ENCODE assay signal across 8 mouse cellular contexts in the genomic region with DNA sequence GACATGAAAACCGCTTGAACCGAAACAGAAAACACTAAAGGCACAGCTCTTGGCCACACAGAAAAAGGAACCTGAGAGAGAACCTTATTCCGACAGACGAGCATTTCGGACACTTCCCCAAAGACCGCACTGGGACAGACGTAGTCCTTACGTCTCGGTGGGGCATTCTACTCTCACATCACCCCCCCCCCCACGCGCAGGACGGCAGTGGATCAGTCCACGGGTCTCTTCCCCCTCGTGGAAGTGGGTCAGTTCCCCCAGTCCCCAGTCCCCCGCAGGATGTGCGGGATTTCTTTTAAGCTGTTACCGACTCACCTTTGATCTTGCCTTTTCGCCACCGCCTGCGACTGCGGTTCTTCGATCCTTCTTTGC. TPM values are rescaled to one million over a fixed set of nuclear protein-coding genes. Genes with fewer than 3 reads are reported as not detected.
DNase-seq lines count a peak whose midpoint lies in the region; ATAC-seq and TF ChIP-seq lines count a peak whose summit lies in the region.

No protein-coding gene starts in this region.

- ATAC-seq in lung, embryonic 14.5 days (ENCODE audit: insufficient read depth) = peak; percentile 42; the same call in 1 of the 2 replicates
- peak; percentile 31 for ATAC-seq in intestine, embryonic 16.5 days
- peak; percentile 60 for ATAC-seq in monocyte, adult 5-6 weeks (replicated peaks; ENCODE audit: insufficient number of reproducible peaks, low FRiP score, low TSS enrichment, poor library complexity, severe bottlenecking)

- peak overlapping the region; percentile 65 for H3K9ac ChIP-seq in lung, embryonic 14.5 days
- H3K9ac ChIP-seq in intestine, embryonic 16.5 days (ENCODE audit: low read depth, low read length) = peak overlapping the region; percentile 78

- peak overlapping the region; percentile 79 for H3K4me2 ChIP-seq in lung, embryonic 14.5 days
- peak overlapping the region; percentile 68 for H3K4me2 ChIP-seq in intestine, embryonic 16.5 days (ENCODE audit: low read depth, low read length)

- under 1% methylated on average over 22 of the region's 22 CpGs for WGBS in lung, embryonic 14.5 days
- WGBS in embryonic facial prominence, embryonic 10.5 days = 2% methylated on average over 22 of the region's 22 CpGs
- under 1% methylated on average over 22 of the region's 22 CpGs for WGBS in intestine, embryonic 16.5 days

- no peaks in the 10 kb centered on the region for H3K27me3 ChIP-seq in lung, embryonic 14.5 days (ENCODE audit: insufficient read depth, low read length)
- H3K27me3 ChIP-seq in embryonic facial prominence, embryonic 10.5 days (replicated peaks; ENCODE audit: low read depth, poor library complexity, severe bottlenecking) = peaks cover 21% of the 10 kb centered on the region
- no peaks in the 10 kb centered on the region for H3K27me3 ChIP-seq in intestine, embryonic 16.5 days (replicated peaks; ENCODE audit: control insufficient read depth, insufficient read depth, low read length)

- no peaks in the 10 kb centered on the region for H3K36me3 ChIP-seq in lung, embryonic 14.5 days (ENCODE audit: insufficient read depth)
- H3K36me3 ChIP-seq in embryonic facial prominence, embryonic 10.5 days (replicated peaks) = no peaks in the 10 kb centered on the region
- H3K36me3 ChIP-seq in intestine, embryonic 16.5 days (ENCODE audit: control insufficient read depth, insufficient read depth, low read length) = no peaks in the 10 kb centered on the region

- H3K4me3 ChIP-seq in lung, embryonic 14.5 days (ENCODE audit: low read depth, low read length) = peak overlapping the region; percentile 70
- peak overlapping the region; percentile 73 for H3K4me3 ChIP-seq in embryonic facial prominence, embryonic 10.5 days
- peak overlapping the region; percentile 70 for H3K4me3 ChIP-seq in intestine, embryonic 16.5 days (ENCODE audit: low read length)

- TF ChIP-seq CTCF in lung, embryonic 14.5 days (IDR thresholded peaks at IDR 0.05; ENCODE audit: low read depth) = no peak

- no peaks in the 10 kb centered on the region for H3K9me3 ChIP-seq in lung, embryonic 14.5 days (ENCODE audit: low read depth, low read length)
- H3K9me3 ChIP-seq in embryonic facial prominence, embryonic 10.5 days = no peaks in the 10 kb centered on the region
- no peaks in the 10 kb centered on the region for H3K9me3 ChIP-seq in intestine, embryonic 16.5 days (ENCODE audit: control insufficient read depth, low read length)

- no peak overlapping the region for H3K27ac ChIP-seq in lung, embryonic 14.5 days (ENCODE audit: low read depth)
- H3K27ac ChIP-seq in embryonic facial prominence, embryonic 10.5 days (replicated peaks) = peak overlapping the region; percentile 81
- H3K27ac ChIP-seq in intestine, embryonic 16.5 days (ENCODE audit: low read length) = peak overlapping the region; percentile 45; the same call in 1 of the 2 replicates

- H3K4me1 ChIP-seq in lung, embryonic 14.5 days (ENCODE audit: insufficient read depth) = peaks cover 20% of the 10 kb centered on the region
- H3K4me1 ChIP-seq in embryonic facial prominence, embryonic 10.5 days = peaks cover 58% of the 10 kb centered on the region
- H3K4me1 ChIP-seq in intestine, embryonic 16.5 days (ENCODE audit: control insufficient read depth, insufficient read depth, low read length) = peaks cover 37% of the 10 kb centered on the region

- peak; percentile 42 for DNase-seq in lung, embryonic 14.5 days
- no peak for DNase-seq in lung, postnatal 25 days (ENCODE audit: low spot score)
- no peak for DNase-seq in embryonic facial prominence, embryonic 10.5 days (ENCODE audit: low spot score)
- no peak for DNase-seq in urinary bladder, postnatal 10 days (ENCODE audit: low spot score)
- DNase-seq in kidney, adult 9 months = no peak
- DNase-seq in embryo, embryonic 9.5 days (ENCODE audit: extremely low spot score) = no peak

RNA-seq across cellular contexts. Expression of gene Lipe, which starts 3.3 kb away (rescaled TPM):
- polyA plus RNA-seq in lung, embryonic 14.5 days (2014; fragmentation: Nextera tagmentation; extraction: Ambion mirVana) = 3.8 and 4.0 TPM in 2 replicates
- polyA plus RNA-seq in embryonic facial prominence, embryonic 10.5 days (2016; fragmentation: Nextera tagmentation; extraction: Ambion mirVana) = 7.8 and 11.6 TPM in 2 replicates
- 9.1 and 11.8 TPM in 2 replicates for polyA plus RNA-seq in intestine, embryonic 16.5 days (2015; fragmentation: Nextera tagmentation; extraction: Ambion mirVana)
- total RNA-seq in monocyte, adult 5-6 weeks (2017) = 19.5 to 19.9 TPM (median 19.7 TPM) in 3 replicates

RNA-seq across cellular contexts. Expression of gene Cxcl17, which starts 17.5 kb away (rescaled TPM):
- not detected in 2 replicates for polyA plus RNA-seq in lung, embryonic 14.5 days (2014; fragmentation: Nextera tagmentation; extraction: Ambion mirVana)
- polyA plus RNA-seq in embryonic facial prominence, embryonic 10.5 days (2016; fragmentation: Nextera tagmentation; extraction: Ambion mirVana) = 0.69 and 0.75 TPM in 2 replicates
- polyA plus RNA-seq in intestine, embryonic 16.5 days (2015; fragmentation: Nextera tagmentation; extraction: Ambion mirVana) = 0.18 and 0.43 TPM in 2 replicates
- not detected in 3 replicates for total RNA-seq in monocyte, adult 5-6 weeks (2017)

RNA-seq across cellular contexts. Expression of gene Cnfn, which starts 25.6 kb away (rescaled TPM):
- not detected in 2 replicates for polyA plus RNA-seq in lung, embryonic 14.5 days (2014; fragmentation: Nextera tagmentation; extraction: Ambion mirVana)
- not detected in 2 replicates for polyA plus RNA-seq in embryonic facial prominence, embryonic 10.5 days (2016; fragmentation: Nextera tagmentation; extraction: Ambion mirVana)
- polyA plus RNA-seq in intestine, embryonic 16.5 days (2015; fragmentation: Nextera tagmentation; extraction: Ambion mirVana) = 0.69 and 1.1 TPM in 2 replicates
- not detected in 3 replicates for total RNA-seq in monocyte, adult 5-6 weeks (2017)
